Mouse (Mus musculus) urinary bladder, postnatal 14 days (tissue): ENCODE data around the gene Hopx.
"Not testable (repeated sequence)": the region's sequence is repeated elsewhere in the genome, so short reads cannot be mapped to it uniquely, and the experiment has no call there.

Experiments
- DNase-seq: peaks from one replicate; pipeline ENCODE4 v3.0.0; 2021; ENCODE audit warnings: low spot score

Hopx gene

DNA sequence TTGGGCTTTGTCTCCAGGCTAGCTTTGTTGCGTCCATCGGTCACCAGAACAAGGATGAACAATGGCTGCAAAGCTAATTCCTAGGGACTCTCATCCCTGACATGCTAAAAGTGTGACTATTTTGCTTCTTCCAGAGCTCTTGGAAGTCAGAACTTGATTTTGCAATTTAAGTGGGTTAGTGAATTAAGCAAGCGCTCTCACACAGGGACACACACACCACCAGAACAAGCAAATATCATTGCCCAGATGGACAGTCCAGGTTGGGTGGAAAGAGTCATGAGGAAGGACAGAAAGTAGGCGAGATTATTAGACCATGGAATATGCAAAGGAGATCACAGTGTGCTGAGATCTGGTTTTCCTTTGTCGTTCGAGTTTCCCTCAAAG lies 14.9 kb downstream of the Hopx start:
- no peak for DNase-seq

DNA sequence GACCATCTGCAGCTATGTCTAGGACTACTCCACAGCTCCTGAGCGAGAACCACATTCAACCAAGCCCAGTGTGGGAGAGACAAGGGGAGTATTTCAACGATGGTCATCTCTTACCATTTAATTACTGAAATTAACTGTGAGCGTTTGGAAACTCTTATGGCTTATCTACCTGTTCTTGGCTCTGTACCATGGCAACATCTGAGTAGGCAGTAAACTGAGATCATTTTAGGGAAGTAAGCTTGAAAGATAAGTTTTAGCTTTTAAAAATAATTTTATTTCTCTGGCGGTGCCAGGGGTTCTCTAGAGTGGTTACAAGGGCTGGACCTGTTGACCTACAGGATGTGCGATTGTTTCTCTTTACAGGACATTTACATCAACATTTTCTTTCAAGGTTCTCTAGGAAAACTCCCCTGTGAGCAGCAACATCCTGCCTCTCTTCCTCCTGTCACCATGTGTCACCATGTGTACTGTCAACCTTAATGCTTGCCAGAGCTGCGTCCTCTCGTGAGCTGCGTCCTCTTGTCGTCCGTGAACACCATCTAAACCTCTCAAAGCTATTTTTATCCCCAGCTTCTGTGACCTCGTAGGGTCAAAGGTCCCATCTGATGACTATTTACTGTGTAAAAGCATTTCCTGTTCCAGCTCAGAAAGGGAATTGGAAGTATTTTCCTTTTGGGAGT lies 15.5 kb downstream of the Hopx start:
- DNase-seq, result no peak

DNA sequence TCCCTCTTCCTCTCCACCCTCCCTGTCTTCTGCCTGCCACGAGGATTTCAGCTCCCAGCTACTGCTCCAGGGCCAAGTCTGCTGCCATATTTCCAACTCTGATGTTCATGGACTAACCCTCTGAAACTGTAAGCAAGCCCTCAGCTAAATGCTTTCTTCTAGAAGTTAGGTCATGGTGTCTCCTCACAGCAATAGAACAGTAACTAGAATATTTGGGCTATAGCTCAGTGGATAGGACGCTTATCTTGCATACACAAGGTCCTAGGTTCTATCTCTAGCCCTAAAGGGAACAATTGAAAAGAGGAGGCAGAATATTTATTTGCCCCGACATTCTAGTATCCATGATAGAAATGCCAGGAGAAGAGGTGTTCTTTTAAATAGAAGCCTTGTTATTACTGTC lies 16.0 kb downstream of the Hopx start:
- no peak for DNase-seq

DNA sequence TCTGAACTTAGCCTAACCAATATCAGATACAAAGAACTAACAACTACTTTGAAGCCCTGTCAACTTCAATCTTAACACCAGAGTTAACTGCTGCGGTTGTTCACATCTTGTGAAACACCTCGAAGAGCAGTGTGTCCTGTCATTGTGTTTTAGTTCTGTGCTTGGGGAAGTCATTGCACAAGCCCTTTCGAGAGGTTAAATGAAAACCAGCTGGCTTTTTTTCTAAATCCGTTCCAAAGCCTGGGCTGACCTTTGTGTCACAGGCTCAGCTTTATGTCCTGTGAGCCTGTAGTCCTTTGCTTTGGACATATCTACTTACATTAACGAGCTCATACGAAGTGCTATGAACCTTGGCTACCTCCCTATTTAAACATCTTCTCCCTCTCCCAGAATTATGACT lies 17.2 kb downstream of the Hopx start:
- no peak for DNase-seq

DNA sequence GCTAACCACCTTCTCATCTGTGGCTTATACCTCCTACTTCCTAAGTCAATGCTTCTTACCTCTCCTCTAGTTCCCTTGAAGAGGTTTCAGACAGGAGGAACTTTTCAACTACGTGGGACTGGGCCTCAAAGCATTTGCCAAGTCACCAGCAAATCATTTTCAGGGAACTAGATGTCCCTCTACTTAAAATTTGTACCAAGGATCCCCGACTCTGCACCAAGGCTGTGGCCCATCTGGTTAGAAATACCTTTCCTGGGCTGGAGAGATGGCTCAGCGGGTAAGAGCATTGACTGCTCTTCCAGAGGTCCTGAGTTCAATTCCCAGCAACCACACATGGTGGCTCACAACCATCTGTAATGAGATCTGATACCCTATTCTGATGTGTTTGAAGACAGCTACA lies 18.7 kb downstream of the Hopx start:
- DNase-seq, result not testable (repeated sequence)

DNA sequence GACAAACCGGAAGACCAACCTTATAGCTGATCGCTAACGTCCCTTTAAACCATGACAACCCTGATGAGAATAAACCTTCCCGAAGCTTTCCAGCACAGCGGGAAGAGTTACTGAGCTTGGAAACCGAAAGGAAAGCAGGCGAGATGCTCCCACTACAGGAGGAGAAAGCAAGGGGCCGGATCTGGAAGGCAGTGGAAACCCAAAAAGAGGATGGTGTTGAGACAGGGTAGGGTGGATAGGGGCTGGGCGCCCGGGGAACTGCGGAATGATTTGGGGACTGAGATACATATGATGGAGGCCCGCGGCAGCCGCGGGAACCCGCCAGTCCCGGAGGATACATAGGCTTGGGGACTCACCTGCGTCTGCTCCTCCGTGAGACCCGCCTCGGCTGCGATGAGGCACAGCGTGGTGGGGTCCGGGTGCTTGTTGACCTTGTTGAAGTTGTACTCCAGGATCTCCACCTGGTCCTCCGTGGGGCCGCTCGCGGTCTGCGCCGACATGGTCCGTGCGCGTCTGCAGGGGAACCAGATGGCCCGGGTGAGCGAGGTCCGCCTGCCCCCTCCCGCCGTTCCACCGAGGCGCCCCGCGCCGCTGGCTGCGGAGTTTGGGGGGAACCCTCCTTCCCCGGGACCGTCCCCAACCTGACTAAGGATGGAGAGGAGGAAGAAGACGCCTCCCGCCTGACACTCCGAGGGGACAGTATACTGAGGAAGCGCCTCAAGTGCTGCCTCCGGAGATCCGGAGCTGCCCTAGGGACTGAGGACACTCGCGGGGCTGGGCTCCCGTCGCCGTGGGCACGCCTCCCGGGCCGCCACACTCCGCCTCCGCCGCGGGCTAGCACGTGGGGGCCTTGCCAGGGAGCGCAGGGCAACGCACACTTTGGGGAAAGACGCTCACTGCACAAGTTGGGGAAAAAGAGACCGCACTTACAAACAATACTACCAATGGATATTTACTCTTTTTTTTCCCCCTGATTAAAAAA lies 20.1 kb downstream of the Hopx start:
- peak; percentile 82 for DNase-seq

DNA sequence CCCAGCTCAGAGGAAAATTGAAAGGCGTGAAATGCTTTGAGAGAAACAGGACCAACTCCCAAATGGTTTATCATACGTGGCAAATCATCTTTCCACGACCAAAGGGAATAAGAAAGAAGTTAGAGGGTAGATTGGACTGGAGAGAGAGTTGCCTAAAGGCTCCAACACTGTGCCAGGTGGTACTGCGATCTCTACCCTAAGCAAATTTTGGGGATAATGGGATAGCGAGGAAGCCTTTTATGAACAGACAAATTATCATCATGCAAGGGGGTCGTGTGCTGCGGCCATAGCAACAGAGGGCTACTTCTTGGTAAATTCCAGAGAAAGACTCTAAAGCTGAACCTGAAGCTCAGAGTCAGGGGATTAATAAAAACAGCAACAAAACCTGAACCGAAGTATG lies 21.0 kb downstream of the Hopx start:
- DNase-seq, result no peak

DNA sequence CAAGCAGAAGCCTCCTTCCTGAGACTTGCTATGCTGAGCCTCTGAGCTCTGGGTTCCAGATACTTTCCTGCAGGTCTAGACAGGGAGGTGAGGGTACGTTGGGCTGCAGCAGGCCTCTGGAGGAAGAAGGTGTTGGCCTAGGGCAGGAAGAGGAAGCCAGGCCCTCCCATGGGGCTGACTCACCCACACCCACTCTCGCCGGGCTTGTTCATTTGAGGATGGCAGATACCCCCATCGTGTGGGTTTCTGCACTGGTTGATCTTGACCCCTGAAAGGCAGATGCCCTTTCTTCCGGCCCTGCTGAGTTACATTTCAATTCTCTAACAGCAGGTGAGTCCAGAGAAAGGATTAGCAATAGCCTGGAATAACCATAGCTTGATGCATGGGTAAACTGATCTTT lies 22.4 kb downstream of the Hopx start:
- DNase-seq, result no peak

DNA sequence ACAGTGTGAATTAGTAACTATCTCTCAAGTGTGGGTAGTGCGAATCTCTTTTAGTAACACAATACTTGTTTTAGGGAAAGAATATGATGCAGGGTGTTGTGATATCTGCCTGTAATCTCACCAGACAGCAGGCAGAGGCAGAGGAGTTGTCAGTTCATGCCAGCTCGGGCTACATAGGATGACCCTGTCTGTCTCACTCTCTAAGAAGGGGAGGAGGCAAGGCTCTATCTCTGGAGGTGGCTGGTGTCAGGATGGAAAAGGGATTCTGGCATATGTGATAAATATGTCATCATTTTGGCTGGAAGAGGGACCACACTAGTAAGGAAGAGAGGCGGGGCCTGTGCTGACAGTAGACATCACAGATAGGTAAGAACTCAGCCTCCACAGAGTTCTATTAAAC lies 23.0 kb downstream of the Hopx start:
- DNase-seq, result no peak

DNA sequence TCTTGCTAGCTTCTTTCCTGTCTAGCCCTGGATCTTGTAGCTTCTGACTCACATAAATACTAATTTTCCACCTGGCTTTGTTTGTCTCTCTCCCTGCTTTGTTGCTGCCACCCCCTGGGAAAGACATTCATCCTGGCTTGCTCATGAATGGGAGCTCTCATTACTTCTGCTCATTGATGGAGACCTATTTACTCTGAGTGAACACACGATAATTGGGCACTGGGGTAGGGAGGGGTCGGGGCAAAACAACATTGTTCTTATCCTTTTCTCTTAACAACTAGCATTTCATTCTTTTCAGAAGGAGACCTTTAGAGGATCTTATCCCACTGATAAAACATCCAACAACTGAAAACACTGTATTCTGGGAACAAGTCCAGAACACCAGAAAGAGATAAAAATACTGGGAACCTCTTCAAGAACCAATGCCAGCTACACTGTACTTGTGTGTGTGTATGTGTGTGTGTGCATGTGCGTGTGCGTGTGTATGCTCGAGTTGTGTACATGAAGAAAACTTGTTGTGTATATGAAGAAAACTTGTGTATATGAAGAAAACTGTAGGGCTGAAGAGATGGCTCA lies 24.3 kb downstream of the Hopx start:
- no peak for DNase-seq

DNA sequence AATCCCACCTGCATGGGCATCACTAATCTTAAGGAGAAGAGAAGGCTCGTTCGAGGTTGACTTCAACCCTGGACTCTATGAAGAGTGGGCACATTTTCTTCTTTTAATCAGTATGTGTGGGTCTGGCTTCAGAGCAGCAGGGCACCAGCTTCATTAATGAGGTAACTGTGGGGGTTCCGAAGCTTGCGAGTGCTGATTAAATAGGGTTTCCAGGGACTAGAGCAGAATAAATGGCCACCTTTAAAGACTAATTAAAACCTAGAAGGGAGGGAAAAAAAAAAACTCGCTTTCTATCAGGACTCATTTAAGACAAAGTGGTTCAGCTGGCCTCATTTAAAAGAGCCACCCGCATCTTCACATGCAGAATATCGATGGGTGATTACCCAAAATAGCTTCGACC lies 25.0 kb downstream of the Hopx start:
- no peak for DNase-seq

DNA sequence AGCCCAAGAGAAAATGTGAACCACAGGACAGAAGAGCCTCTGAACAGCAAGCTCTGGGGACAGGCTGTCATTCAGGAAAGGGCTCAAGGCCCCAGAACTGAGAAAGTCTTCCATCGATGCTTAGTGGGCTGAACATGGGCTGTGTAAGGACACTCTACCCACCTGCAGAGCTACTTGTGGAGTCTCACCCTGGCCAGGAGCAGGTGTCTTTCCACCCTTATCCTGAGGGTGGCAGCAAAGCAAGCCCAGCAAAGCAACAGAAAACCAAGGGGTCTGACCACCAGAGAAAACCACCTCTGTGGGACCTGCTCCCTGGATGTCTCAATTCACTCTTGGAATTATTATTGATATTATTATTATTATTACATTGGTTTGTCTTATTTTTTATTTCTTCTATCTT lies 25.6 kb downstream of the Hopx start:
- DNase-seq, result peak; percentile 47

DNA sequence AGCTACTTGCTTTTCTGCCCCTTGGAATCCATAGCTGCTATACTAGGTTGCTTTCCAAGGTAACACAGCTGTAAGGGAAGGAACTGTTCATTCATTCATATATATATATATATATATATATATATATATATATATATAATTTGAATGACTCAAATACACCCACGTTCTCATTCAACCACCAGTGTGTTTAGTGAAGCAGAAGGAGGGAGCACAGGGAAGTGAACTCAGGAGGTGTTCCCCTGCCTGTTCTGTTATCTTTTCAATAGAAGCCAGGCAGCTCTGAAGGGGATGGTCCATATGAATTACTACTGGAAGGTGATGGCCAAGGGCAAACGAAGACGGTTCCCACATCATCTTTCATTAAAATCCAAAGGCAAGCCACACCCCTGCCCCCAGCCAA lies 27.8 kb downstream of the Hopx start:
- DNase-seq, result no peak

DNA sequence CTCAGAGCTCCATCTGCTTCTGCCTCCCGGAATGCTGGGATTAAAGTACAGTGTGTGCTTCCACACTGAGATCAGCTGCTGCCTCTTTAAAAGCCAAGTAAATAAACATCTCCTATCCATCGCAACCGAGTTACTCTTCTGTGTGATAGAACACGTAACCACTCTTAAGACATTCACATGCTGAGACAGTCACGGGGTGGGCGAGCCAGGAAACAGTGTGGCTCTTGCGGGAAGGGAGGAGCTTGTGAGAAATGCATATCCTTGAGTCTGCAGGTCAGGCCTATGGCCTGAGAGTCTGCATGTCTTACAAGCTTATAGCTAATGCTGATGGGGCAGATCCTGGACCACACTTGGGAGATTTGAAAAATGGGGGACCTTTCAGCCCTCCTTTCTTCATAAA lies 28.4 kb downstream of the Hopx start:
- no peak for DNase-seq

DNA sequence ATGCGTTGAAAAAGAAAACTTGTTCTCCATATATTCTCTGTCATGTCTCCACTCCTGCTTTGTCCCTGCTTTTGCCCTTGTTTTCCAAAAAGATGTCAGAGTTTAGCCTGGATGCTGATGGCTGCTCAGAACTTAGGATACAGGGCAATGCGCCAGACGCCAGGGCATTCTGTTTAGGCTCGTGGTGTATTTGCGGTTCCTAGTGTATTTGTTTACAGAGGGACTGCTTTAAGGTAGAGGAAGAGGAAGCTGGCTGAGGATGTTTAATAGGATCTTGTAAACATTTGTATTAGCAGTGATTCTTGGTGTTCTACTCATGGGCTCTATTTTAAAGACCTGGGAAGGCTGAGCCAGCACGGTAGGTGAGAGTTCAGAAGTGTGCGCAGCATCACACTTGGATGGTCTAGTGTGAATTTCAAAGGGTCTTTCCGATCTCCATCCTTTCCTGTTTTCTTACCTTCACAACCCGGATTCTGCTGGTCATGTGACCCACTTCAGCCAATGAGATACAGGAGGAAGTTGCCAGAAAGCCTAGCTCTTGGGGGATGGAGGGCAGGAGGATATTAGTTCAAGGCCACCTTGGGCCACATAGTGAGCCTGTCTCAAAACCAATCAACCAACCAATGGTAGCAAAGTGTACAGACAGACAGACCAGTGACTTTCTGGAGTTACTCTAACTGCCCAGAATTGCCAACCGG lies 29.0 kb downstream of the Hopx start:
- no peak for DNase-seq

DNA sequence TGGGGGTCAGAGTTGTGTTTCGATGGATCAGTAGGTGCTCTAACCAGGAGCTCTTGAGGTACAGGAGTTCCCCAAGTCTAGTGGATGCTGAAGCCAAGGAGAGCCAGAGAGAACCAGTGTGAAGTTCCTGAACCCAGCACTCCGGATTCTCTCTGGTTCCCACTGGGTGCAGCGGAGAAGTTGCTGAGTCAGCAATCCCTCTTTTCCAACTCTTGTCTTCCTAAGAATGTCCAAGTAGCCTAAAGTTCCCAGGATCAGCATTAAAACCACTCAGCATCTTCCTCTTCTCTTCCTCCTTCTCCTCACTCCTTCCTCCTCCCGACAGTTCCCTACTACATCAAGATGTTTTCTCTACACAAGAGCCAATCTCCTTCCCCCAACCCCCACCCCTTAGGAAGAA lies 30.5 kb downstream of the Hopx start:
- no peak for DNase-seq

DNA sequence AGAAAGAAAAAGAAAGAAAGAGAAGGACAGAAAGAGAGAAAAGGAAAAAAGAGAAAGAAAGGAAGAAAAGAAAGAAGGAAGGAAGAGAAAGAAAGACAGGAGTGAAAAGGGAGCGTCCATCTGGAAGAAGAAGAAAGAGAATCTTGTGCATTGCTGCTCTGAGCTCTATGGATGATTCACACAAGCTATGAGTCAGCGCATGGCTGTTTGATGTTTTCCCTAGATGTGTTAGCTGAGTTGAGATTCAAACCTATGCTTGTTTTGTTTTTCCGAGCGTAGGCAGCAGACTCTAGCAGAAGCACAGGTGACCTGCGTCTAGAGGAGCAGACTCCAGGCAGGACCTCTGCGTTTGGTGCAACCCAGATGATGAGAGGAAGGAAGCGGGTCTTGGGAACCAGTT lies 32.2 kb downstream of the Hopx start:
- DNase-seq, result peak; percentile 19

DNA sequence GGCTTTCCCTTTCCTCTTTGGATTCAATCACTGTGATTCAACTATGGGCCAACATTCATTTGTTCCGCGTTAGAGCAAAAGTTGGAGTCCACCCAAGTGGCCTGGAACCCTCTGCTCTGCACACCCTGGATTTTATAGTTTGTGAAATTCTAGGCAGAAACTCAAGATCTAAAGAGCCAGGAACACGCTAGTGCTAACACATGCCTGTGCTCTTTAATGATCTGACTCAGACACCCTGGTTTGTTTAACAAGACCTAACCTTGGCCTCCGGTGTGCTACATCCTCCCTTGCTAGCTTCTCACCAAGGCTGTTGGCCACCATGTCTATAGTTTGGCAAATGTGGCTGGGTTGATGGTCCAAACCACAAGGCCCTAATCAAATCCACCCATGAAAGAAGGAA lies 34.2 kb downstream of the Hopx start:
- DNase-seq, result peak; percentile 65

DNA sequence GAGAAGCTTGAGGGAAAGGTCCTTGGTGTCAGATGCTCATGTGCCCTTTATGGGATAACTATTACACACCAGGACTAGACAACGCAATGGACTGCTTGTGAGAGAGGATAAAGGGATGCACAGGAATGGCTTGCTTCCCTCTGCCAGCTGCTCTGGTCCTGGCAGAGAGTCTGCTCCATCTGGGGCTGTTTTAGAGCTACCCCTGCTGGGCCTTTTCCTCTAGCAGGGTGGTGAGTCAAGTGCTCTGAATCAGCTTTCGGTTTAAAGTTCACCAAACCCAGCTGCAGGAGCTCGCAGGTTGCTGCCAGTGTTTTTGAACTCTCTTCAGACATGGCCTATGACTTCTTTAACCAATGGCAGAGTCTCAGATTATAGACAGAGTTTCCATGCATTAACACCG lies 39.0 kb downstream of the Hopx start:
- no peak for DNase-seq

DNA sequence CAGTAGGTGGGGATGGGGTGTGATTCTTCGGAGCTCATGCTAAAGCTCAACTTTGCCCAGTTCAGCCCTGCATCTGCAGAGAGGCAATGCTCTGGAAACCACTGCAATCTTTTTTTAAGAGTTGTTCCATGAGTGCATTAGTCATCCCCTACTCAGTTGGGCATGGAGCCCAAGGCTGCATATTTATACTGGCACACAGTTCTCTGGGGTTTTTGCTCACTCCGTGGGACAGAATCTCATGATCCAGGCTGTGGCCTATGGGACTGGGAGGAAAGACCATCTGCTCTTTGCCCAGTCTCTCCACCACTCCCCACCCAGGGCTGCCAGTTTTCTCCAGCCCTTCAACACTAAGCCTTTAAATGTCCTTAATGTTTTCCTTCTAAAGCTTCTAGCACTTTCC lies 40.0 kb downstream of the Hopx start:
- peak; percentile 76 for DNase-seq

DNA sequence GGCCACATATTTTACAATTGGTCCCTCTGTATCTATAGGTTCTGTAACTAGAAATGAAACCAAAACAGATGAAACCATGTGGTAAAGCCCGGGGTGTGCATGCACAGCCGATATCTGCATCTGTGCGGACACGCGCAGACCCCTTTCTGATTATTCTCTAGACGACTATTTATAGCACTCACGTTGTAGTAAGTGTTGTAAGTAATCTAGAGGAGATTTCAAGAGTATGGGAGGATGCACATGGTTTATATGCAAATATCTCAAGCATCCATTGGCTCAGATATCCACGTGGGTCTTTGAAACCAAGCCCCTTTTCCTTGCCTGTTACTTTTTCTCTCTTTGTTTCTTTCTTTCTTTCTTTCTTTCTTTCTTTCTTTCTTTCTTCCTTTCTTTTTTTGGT lies 41.1 kb downstream of the Hopx start:
- DNase-seq, result no peak

DNA sequence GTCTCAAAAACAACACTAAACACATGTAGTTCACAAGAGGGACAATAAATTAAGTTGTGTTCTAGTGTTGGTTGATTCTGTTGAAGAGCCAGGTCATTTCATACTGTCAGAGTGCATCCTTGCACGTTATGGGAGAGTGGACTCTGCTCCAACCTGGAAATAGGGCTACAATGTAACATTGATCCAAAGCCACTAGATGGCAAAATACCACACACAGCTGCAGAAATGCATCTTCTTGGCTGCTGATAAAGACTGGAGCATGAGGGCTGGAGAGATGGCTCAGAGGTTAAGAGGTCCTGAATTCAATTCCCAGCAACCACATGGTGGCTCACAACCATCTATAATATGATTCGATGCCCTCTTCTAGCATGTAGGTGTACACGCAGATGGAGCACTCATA lies 43.3 kb downstream of the Hopx start:
- DNase-seq, result no peak

DNA sequence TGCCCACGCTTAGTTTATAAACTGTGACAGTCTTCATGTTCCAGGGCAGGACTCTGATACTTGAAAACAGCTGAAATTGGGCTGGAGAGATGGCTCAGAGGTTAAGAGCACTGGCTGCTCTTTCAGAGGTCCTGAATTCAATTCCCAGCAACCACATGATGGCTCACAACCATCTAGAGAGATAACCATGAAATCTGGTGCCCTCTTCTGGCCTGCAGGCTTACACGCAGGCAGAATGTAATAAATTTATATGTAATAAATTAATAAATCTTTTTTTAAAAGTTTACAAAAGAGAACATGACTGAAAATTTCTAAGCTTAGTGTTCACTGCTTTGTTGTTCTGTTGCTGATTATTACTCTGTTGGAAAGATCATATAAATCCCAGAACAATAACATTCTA lies 43.9 kb downstream of the Hopx start:
- no peak for DNase-seq
